Mouse (Mus musculus): ENCODE measurements around the gene Trio. TPM values are rescaled to one million over a fixed set of nuclear protein-coding genes. Genes with fewer than 3 reads are reported as not detected.
A peak's percentile ranks its signal among the peaks of the same experiment; 100 is the strongest.

Gene Trio
- total RNA-seq, 2 experiments from 2014 or later: 35.1 to 37.2 TPM

- no peak for DNase-seq
- intact Hi-C loops (cut with DNase I; ENCODE audit: low total_unique reads): loop anchor here (5.0 kb wide), 1 partner anchor 86 kb away; no protein-coding TSS in a partner anchor
Observed at GRCm38 (mm10) chr15:27935772-27936746, 89.6 kb downstream of the Trio start.

- DNase-seq: no peak
- intact Hi-C loops (cut with DNase I; ENCODE audit: low total_unique reads): no loop called here
Observed at GRCm38 (mm10) chr15:27933270-27933669, 92.4 kb downstream of the Trio start.

- DNase-seq: peak; percentile 41
- intact Hi-C loops (cut with DNase I; ENCODE audit: low total_unique reads): no loop called here
Observed at GRCm38 (mm10) chr15:27931891-27932290, 93.8 kb downstream of the Trio start.

GRCm38 (mm10) chr15:27931459-27931858, 94.2 kb downstream of the Trio start:
- DNase-seq: no peak

GRCm38 (mm10) chr15:27927614-27928013, 98.0 kb downstream of the Trio start:
- intact Hi-C loops (cut with DNase I; ENCODE audit: low total_unique reads): no loop called here
- DNase-seq: no peak

More at GRCm38 (mm10) chr15:27931459-27931858, 94.2 kb downstream of the Trio start:
- intact Hi-C loops (cut with DNase I; ENCODE audit: low total_unique reads): no loop called here

- DNase-seq: no peak
- intact Hi-C loops (cut with DNase I; ENCODE audit: low total_unique reads): no loop called here
Observed at GRCm38 (mm10) chr15:27926941-27927340, 98.7 kb downstream of the Trio start.

GRCm38 (mm10) chr15:27926450-27926849, 99.2 kb downstream of the Trio start:
- intact Hi-C loops (cut with DNase I; ENCODE audit: low total_unique reads): no loop called here

GRCm38 (mm10) chr15:27925865-27926264, 99.8 kb downstream of the Trio start:
- DNase-seq: no peak
- intact Hi-C loops (cut with DNase I; ENCODE audit: low total_unique reads): no loop called here

More at GRCm38 (mm10) chr15:27926450-27926849, 99.2 kb downstream of the Trio start:
- DNase-seq: no peak

GRCm38 (mm10) chr15:27925004-27925635, 100.5 kb downstream of the Trio start:
- DNase-seq: no peak
- intact Hi-C loops (cut with DNase I; ENCODE audit: low total_unique reads): no loop called here

- DNase-seq: no peak
- intact Hi-C loops (cut with DNase I; ENCODE audit: low total_unique reads): no loop called here
Observed at GRCm38 (mm10) chr15:27923987-27924341, 101.7 kb downstream of the Trio start.

- peak; percentile 78 for DNase-seq
- intact Hi-C loops (cut with DNase I; ENCODE audit: low total_unique reads): no loop called here
Observed at GRCm38 (mm10) chr15:27923280-27923986, 102.2 kb downstream of the Trio start.

GRCm38 (mm10) chr15:27920751-27921150, 104.9 kb downstream of the Trio start:
- DNase-seq: peak; percentile 36
- intact Hi-C loops (cut with DNase I; ENCODE audit: low total_unique reads): no loop called here

- peak; percentile 40 for DNase-seq
- intact Hi-C loops (cut with DNase I; ENCODE audit: low total_unique reads): loop anchor here (10.0 kb wide), 1 partner anchor 145 kb away; no protein-coding TSS in a partner anchor
Observed at GRCm38 (mm10) chr15:27919540-27919939, 106.1 kb downstream of the Trio start.

- intact Hi-C loops (cut with DNase I; ENCODE audit: low total_unique reads): loop anchor here (10.0 kb wide), 1 partner anchor 146 kb away; no protein-coding TSS in a partner anchor
- DNase-seq: no peak
Observed at GRCm38 (mm10) chr15:27918798-27919197, 106.8 kb downstream of the Trio start.

- intact Hi-C loops (cut with DNase I; ENCODE audit: low total_unique reads): loop anchor here (2.0 to 10.0 kb wide), 2 partner anchors 149 to 263 kb away; no protein-coding TSS in a partner anchor
- no peak for DNase-seq
Observed at GRCm38 (mm10) chr15:27916204-27916603, 109.4 kb downstream of the Trio start.

- intact Hi-C loops (cut with DNase I; ENCODE audit: low total_unique reads): loop anchor here (5.0 to 10.0 kb wide), 2 partner anchors 114 to 152 kb away; partner anchors contain the start of gene Trio
- DNase-seq: no peak
Observed at GRCm38 (mm10) chr15:27913013-27913412, 112.6 kb downstream of the Trio start.

- no peak for DNase-seq
- intact Hi-C loops (cut with DNase I; ENCODE audit: low total_unique reads): loop anchor here (5.0 to 10.0 kb wide), 2 partner anchors 116 to 154 kb away; partner anchors contain the start of gene Trio
Observed at GRCm38 (mm10) chr15:27911196-27911595, 114.5 kb downstream of the Trio start.

- intact Hi-C loops (cut with DNase I; ENCODE audit: low total_unique reads): loop anchor here (5.0 to 10.0 kb wide), 2 partner anchors 117 to 155 kb away; partner anchors contain the start of gene Trio
- no peak for DNase-seq
Observed at GRCm38 (mm10) chr15:27910179-27910578, 115.5 kb downstream of the Trio start.

GRCm38 (mm10) chr15:27907649-27908048, 118.0 kb downstream of the Trio start:
- DNase-seq: no peak
- intact Hi-C loops (cut with DNase I; ENCODE audit: low total_unique reads): no loop called here
